Mouse (Mus musculus) embryonic facial prominence, embryonic 15.5 days (tissue): Measurements from ENCODE around the gene Abhd2. TPM values are rescaled to one million over a fixed set of nuclear protein-coding genes. Genes with fewer than 3 reads are reported as not detected.

Source experiments
- ATAC-seq: fragments of 200-750 bp; cut with Nextera tagmentation; 2 replicates; pipeline ENCODE4 v1.8.0; 2017; ENCODE audit warnings: low read depth, moderate TSS enrichment; ENCODE audit not compliant: insufficient number of reproducible peaks, low FRiP score, low TSS enrichment
- H3K27ac ChIP-seq: fragments of 300-500 bp; sonication (generic); replicated peaks from 2 replicates; pipeline ENCODE4 v1.5.1; 2015; ENCODE audit warnings: mild to moderate bottlenecking, inconsistent platforms
- H3K27me3 ChIP-seq: fragments of 300-500 bp; sonication (generic); 2 replicates; pipeline ENCODE4 v1.6.1; 2015; ENCODE audit warnings: inconsistent platforms
- H3K36me3 ChIP-seq: fragments of 300-500 bp; sonication (generic); 2 replicates; pipeline ENCODE4 v1.6.1; 2015; ENCODE audit warnings: mild to moderate bottlenecking, inconsistent platforms
- H3K4me1 ChIP-seq: fragments of 300-500 bp; sonication (generic); 2 replicates; pipeline ENCODE4 v1.6.1; 2015; ENCODE audit warnings: inconsistent platforms
- H3K4me2 ChIP-seq: fragments of 300-500 bp; sonication (generic); replicated peaks from 2 replicates; pipeline ENCODE4 v1.6.1; 2015; ENCODE audit warnings: mild to moderate bottlenecking, inconsistent platforms
- H3K4me3 ChIP-seq: fragments of 300-500 bp; sonication (generic); replicated peaks from 2 replicates; pipeline ENCODE4 v1.5.1; 2015; ENCODE audit warnings: mild to moderate bottlenecking, inconsistent platforms
- H3K9ac ChIP-seq: fragments of 300-500 bp; sonication (generic); 2 replicates; pipeline ENCODE4 v1.6.1; 2015; ENCODE audit warnings: inconsistent platforms
- H3K9me3 ChIP-seq: fragments of 300-500 bp; sonication (generic); replicated peaks from 2 replicates; pipeline ENCODE4 v1.6.1; 2016; ENCODE audit warnings: inconsistent platforms
- WGBS: fragments of 180-500 bp; shearing (Covaris S2); methylation state at CpG from one replicate; pipeline ENCODE4 v1.1.7; 2015; 5-methylcytosine and 5-hydroxymethylcytosine counted together
- polyA plus RNA-seq: library from polyadenylated mRNA; unstranded; fragments of >200 nt; fragmentation: Nextera tagmentation; extraction: Ambion mirVana; gene quantifications from 2 replicates; pipeline ENCODE4 v1.2.1, GENCODE M21; 2015

The Abhd2 gene
- polyA plus RNA-seq, 1 experiment from 2014 or later: 13.6 TPM

- H3K9me3 ChIP-seq: no peaks in the 10 kb centered on the region
- H3K9ac ChIP-seq: no peak overlapping the region
- H3K27me3 ChIP-seq: no peaks in the 10 kb centered on the region
- H3K27ac ChIP-seq: no peak overlapping the region
- WGBS: 70% methylated on average over 1 of the region's 1 CpGs
- H3K4me1 ChIP-seq: peaks cover 5% of the 10 kb centered on the region; the same call in 1 of the 2 replicates
- ATAC-seq: no peak
- H3K36me3 ChIP-seq: no peaks in the 10 kb centered on the region
- H3K4me2 ChIP-seq: no peak overlapping the region
- H3K4me3 ChIP-seq: no peak overlapping the region
These were observed 25.6 kb upstream of the Abhd2 start for GRCm38 (mm10) chr7:79247408-79247807.

GRCm38 (mm10) chr7:79247881-79248389 is 25.1 kb upstream of the Abhd2 start:
- Histone ChIP-seq H3K4me1 (peaks cover 5% of the 10 kb centered on the region; the same call in 1 of the 2 replicates), H3K9ac (no peak overlapping the region), H3K27ac (no peak overlapping the region), H3K4me2 (no peak overlapping the region), H3K27me3 (no peaks in the 10 kb centered on the region), H3K9me3 (no peaks in the 10 kb centered on the region), H3K4me3 (no peak overlapping the region), H3K36me3 (no peaks in the 10 kb centered on the region)
- 74% methylated on average over 7 of the region's 7 CpGs for WGBS
- ATAC-seq: no peak

DNA sequence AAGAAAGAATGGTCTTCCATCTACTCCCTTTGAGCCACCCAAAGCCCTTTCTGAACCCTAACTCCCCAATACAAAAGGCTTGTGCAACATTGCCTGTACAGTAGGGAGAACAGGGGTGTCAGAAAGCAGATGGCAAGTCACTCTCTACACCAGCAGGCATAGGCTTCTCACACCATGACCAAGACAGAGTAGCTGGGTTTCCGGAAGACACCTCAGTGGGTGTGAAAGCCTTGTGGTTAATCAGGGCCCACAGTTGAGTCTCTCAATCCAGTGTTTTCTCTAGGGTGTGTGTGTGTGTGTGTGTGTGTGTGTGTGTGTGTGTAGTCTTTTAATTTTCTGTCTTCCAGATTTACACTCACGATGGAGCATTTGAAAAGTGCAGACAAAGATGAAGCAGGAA is 23.4 kb upstream of the Abhd2 start:
- Histone ChIP-seq H3K4me1 (peaks cover 5% of the 10 kb centered on the region; the same call in 1 of the 2 replicates), H3K4me2 (no peak overlapping the region), H3K4me3 (no peak overlapping the region), H3K9ac (no peak overlapping the region), H3K27ac (no peak overlapping the region), H3K27me3 (no peaks in the 10 kb centered on the region), H3K9me3 (no peaks in the 10 kb centered on the region), H3K36me3 (no peaks in the 10 kb centered on the region)
- 84% methylated on average over 2 of the region's 2 CpGs for WGBS
- ATAC-seq: no peak

- ATAC-seq: no peak
- H3K9ac ChIP-seq: no peak overlapping the region
These were observed 18.6 kb upstream of the Abhd2 start for GRCm38 (mm10) chr7:79254248-79254888.

GRCm38 (mm10) chr7:79255350-79255749 is 17.6 kb upstream of the Abhd2 start:
- no peak for ATAC-seq
- H3K36me3 ChIP-seq: no peaks in the 10 kb centered on the region
- H3K27ac ChIP-seq: no peak overlapping the region
- no peaks in the 10 kb centered on the region for H3K27me3 ChIP-seq
- no peak overlapping the region for H3K9ac ChIP-seq
- H3K9me3 ChIP-seq: no peaks in the 10 kb centered on the region
- WGBS: 77% methylated on average over 7 of the region's 7 CpGs
- H3K4me2 ChIP-seq: no peak overlapping the region
- H3K4me3 ChIP-seq: no peak overlapping the region
- no peaks in the 10 kb centered on the region for H3K4me1 ChIP-seq

More at GRCm38 (mm10) chr7:79254248-79254888, 18.6 kb upstream of the Abhd2 start:
- no peak overlapping the region for H3K4me3 ChIP-seq
- no peaks in the 10 kb centered on the region for H3K4me1 ChIP-seq
- 73% methylated on average over 3 of the region's 3 CpGs for WGBS
- no peak overlapping the region for H3K27ac ChIP-seq
- no peaks in the 10 kb centered on the region for H3K9me3 ChIP-seq
- no peaks in the 10 kb centered on the region for H3K27me3 ChIP-seq
- no peaks in the 10 kb centered on the region for H3K36me3 ChIP-seq
- H3K4me2 ChIP-seq: no peak overlapping the region

- Histone ChIP-seq H3K4me2 (no peak overlapping the region), H3K27ac (no peak overlapping the region), H3K4me3 (no peak overlapping the region), H3K9me3 (no peaks in the 10 kb centered on the region), H3K9ac (no peak overlapping the region), H3K4me1 (no peaks in the 10 kb centered on the region), H3K36me3 (no peaks in the 10 kb centered on the region), H3K27me3 (no peaks in the 10 kb centered on the region)
- no peak for ATAC-seq
- WGBS: 81% methylated on average over 10 of the region's 10 CpGs
These were observed 17.2 kb upstream of the Abhd2 start for GRCm38 (mm10) chr7:79255752-79256151.

GRCm38 (mm10) chr7:79256716-79257115 is 16.3 kb upstream of the Abhd2 start:
- Histone ChIP-seq H3K4me3 (no peak overlapping the region), H3K9ac (no peak overlapping the region), H3K27me3 (no peaks in the 10 kb centered on the region), H3K4me2 (no peak overlapping the region), H3K36me3 (no peaks in the 10 kb centered on the region), H3K4me1 (no peaks in the 10 kb centered on the region), H3K9me3 (no peaks in the 10 kb centered on the region), H3K27ac (no peak overlapping the region)
- 87% methylated on average over 4 of the region's 4 CpGs for WGBS
- no peak for ATAC-seq

DNA sequence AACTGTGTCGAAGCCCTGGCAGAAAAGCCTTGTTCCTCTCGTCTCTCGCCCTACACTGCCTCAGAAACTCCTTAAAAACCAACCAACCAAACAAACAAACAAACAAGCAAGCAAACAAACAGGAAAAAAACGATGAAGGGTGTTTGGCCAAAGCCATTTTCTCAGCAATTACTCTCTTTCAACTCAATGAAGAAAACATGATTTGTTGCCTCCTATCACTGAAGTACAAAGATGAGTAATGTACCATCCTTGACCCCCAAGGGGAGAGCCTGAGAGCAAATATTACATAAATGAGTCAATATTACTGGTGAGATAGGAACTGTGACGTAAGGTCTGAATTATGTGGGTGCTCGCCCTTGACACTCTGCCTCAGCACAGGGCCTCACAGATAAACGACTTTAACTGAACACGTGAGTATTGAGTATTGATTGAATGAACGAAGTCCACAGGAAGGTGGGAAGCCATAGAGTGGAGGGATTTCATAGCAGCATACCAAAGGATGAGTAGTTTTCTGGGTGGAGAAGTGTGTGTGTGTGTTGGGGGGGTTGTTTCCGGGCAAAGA is 13.9 kb upstream of the Abhd2 start:
- Histone ChIP-seq H3K4me1 (no peaks in the 10 kb centered on the region), H3K36me3 (no peaks in the 10 kb centered on the region), H3K4me2 (no peak overlapping the region), H3K9me3 (no peaks in the 10 kb centered on the region), H3K27ac (no peak overlapping the region), H3K9ac (no peak overlapping the region), H3K27me3 (no peaks in the 10 kb centered on the region), H3K4me3 (no peak overlapping the region)
- WGBS: 87% methylated on average over 10 of the region's 10 CpGs
- ATAC-seq: no peak

DNA sequence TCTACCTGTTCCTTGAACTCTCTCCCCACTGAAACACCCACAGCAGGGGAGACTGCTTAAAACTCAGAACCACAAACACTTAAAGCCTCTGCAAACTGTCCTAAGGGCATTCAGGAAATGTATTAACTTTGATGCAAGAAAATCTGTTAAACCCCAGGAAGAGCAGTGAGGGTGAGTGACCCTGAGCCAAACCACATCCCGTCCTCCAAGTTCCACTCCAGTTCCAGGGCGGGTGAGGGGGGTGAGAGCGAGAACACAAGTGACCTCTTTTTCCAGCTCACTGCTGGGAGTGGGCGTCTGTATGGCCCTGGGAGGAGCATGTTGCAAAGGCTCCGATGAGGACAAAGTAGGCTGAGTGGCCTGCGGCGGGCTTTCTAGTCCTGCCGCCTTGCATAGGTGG is 10.5 kb upstream of the Abhd2 start:
- H3K36me3 ChIP-seq: no peaks in the 10 kb centered on the region
- ATAC-seq: no peak; the same call in 1 of the 2 replicates

GRCm38 (mm10) chr7:79263776-79264175 is 9.2 kb upstream of the Abhd2 start:
- Histone ChIP-seq H3K4me3 (no peak overlapping the region), H3K27me3 (no peaks in the 10 kb centered on the region), H3K9me3 (no peaks in the 10 kb centered on the region), H3K36me3 (no peaks in the 10 kb centered on the region), H3K4me1 (no peaks in the 10 kb centered on the region), H3K4me2 (no peak overlapping the region), H3K27ac (no peak overlapping the region), H3K9ac (no peak overlapping the region)
- no peak for ATAC-seq
- WGBS: 80% methylated on average over 3 of the region's 3 CpGs

More for the DNA sequence above, 10.5 kb upstream of the Abhd2 start:
- Histone ChIP-seq H3K27me3 (no peaks in the 10 kb centered on the region), H3K4me2 (no peak overlapping the region), H3K4me1 (no peaks in the 10 kb centered on the region), H3K9me3 (no peaks in the 10 kb centered on the region), H3K9ac (no peak overlapping the region), H3K4me3 (no peak overlapping the region), H3K27ac (no peak overlapping the region)
- 68% methylated on average over 8 of the region's 8 CpGs for WGBS

DNA sequence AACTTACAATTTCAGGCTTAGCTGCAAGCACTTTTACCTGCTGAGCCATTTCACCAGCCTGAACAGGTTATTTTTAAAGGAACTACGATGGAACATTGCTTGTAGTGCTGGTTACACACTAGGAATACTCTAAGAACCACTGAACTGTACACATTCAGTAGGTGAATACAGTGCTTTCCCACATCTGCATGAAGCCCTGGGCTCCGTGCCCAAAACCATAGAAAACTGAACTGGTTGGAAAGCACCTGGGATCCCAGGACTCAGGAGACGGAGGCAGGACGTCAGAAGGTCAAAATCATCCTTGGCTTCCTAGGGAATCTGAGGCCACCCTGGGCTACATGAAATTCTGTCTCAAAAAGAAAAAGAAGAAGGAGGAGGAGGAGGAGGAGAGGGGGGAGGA is 6.8 kb upstream of the Abhd2 start:
- H3K36me3 ChIP-seq: no peaks in the 10 kb centered on the region
- no peak overlapping the region for H3K4me3 ChIP-seq
- H3K4me2 ChIP-seq: no peak overlapping the region
- WGBS: 47% methylated on average over 4 of the region's 4 CpGs
- ATAC-seq: no peak
- no peaks in the 10 kb centered on the region for H3K4me1 ChIP-seq
- H3K27ac ChIP-seq: no peak overlapping the region
- no peak overlapping the region for H3K9ac ChIP-seq
- no peaks in the 10 kb centered on the region for H3K27me3 ChIP-seq
- no peaks in the 10 kb centered on the region for H3K9me3 ChIP-seq
